Mouse (Mus musculus) stomach, embryonic 14.5 days (tissue): ENCODE measurements around the gene Gmeb2. TPM values are rescaled to one million over a fixed set of nuclear protein-coding genes. Genes with fewer than 3 reads are reported as not detected.

ENCODE experiments used
- ATAC-seq: fragments of 200-750 bp; cut with Nextera tagmentation; 2 replicates; pipeline ENCODE4 v1.8.0; 2017; ENCODE audit warnings: low read depth, moderate TSS enrichment; ENCODE audit not compliant: insufficient number of reproducible peaks, insufficient read depth, low FRiP score
- H3K27ac ChIP-seq: fragments of 300-500 bp; sonication (generic); 2 replicates; pipeline ENCODE4 v1.5.1; 2014; ENCODE audit warnings: mild to moderate bottlenecking, low read length, moderate library complexity, mixed read lengths
- H3K27me3 ChIP-seq: fragments of 300-500 bp; sonication (generic); 2 replicates; pipeline ENCODE4 v1.6.1; 2014; ENCODE audit warnings: low read length, control low read depth, mixed read lengths; ENCODE audit not compliant: control insufficient read depth, insufficient read depth
- H3K36me3 ChIP-seq: fragments of 300-500 bp; sonication (generic); 2 replicates; pipeline ENCODE4 v1.6.1; 2014; ENCODE audit warnings: mild to moderate bottlenecking, control low read depth, low read length, moderate library complexity, mixed read lengths; ENCODE audit not compliant: control insufficient read depth, insufficient read depth
- H3K4me1 ChIP-seq: fragments of 300-500 bp; sonication (generic); 2 replicates; pipeline ENCODE4 v1.6.1; 2014; ENCODE audit warnings: low read length, control low read depth, mixed read lengths; ENCODE audit not compliant: control insufficient read depth, insufficient read depth
- H3K4me2 ChIP-seq: fragments of 300-500 bp; sonication (generic); replicated peaks from 2 replicates; pipeline ENCODE4 v1.6.1; 2014; ENCODE audit warnings: low read depth, low read length, control low read depth
- H3K4me3 ChIP-seq: fragments of 300-500 bp; sonication (generic); 2 replicates; pipeline ENCODE4 v1.5.1; 2014; ENCODE audit warnings: low read depth, low read length, control low read depth
- H3K9ac ChIP-seq: fragments of 300-500 bp; sonication (generic); replicated peaks from 2 replicates; pipeline ENCODE4 v1.6.1; 2014; ENCODE audit warnings: low read depth, mild to moderate bottlenecking, control low read depth, low read length, moderate library complexity, mixed read lengths
- H3K9me3 ChIP-seq: fragments of 300-500 bp; sonication (generic); 2 replicates; pipeline ENCODE4 v1.6.1; 2016; ENCODE audit warnings: low read depth, low read length, control low read depth; ENCODE audit not compliant: control insufficient read depth
- WGBS: fragments of 180-500 bp; shearing (Covaris S2); extraction: QIAGEN DNeasy Blood & Tissue Kit; methylation state at CpG from one replicate; pipeline ENCODE4 v1.1.7; 2014; 5-methylcytosine and 5-hydroxymethylcytosine counted together
- polyA plus RNA-seq: library from polyadenylated mRNA; unstranded; fragments of >200 nt; fragmentation: Nextera tagmentation; extraction: Ambion mirVana; gene quantifications from 2 replicates; pipeline ENCODE4 v1.2.1, GENCODE M21; 2014

Gmeb2 gene
- polyA plus RNA-seq, 1 experiment from 2014 or later, result 15.4 TPM

- H3K9me3 ChIP-seq, result no peaks in the 10 kb centered on the region
- H3K27me3 ChIP-seq, result no peaks in the 10 kb centered on the region
- WGBS, result under 1% methylated on average over 48 of the region's 71 CpGs
- peaks cover 12% of the 10 kb centered on the region; the same call in 1 of the 2 replicates for H3K4me1 ChIP-seq
- peak overlapping the region; percentile 68 for H3K4me3 ChIP-seq
- peak; percentile 86 for ATAC-seq
- H3K9ac ChIP-seq, result peak overlapping the region; percentile 71
- H3K36me3 ChIP-seq, result no peaks in the 10 kb centered on the region
- peak overlapping the region; percentile 76 for H3K4me2 ChIP-seq
- H3K27ac ChIP-seq, result peak overlapping the region; percentile 94
These were observed 387 bp downstream of the Gmeb2 start for GRCm38 (mm10) chr2:181287338-181287957.

DNA sequence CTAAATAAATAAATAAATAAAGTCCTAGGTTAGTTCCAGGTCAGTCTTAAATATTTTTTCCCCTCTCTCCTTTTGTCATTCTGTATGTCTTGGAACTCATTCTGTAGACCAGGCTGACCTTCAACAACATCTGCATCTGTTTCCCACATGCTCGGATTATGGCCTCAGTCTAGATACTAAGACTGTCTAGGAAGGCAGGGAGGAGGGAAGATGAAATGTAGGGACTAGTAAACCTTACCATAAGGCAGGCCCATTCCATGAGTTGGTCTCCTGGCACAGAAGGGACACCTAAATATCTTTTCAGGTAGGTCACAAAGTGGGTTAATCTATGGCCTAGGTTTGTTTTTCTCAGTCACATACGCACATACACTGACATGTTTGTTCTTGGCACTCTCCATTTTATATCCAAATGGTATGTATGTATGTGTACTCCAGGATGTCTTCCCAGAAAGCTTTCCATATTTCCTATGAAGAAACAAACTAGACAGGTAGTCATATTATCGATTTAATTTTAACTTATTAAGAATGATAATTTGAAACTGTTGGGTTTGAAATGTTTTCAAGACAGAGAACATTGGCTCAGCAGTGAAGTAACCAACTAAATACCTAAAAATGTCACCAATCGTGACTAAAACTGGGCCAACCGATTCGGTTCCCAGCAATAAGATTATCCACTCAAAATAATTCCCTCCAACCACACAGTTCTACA is 1.1 kb downstream of the Gmeb2 start:
- Histone ChIP-seq H3K4me3 (peak overlapping the region; percentile 68), H3K36me3 (0 out of 2 replicates have a peak, but pooled peaks cover 3% of the 10 kb centered on the region), H3K4me2 (peak overlapping the region; percentile 76), H3K4me1 (peaks cover 12% of the 10 kb centered on the region; the same call in 1 of the 2 replicates), H3K9ac (peak overlapping the region; percentile 71), H3K9me3 (no peaks in the 10 kb centered on the region), H3K27me3 (no peaks in the 10 kb centered on the region), H3K27ac (peak overlapping the region; percentile 94)
- no peak for ATAC-seq
- WGBS, result 52% methylated on average over 6 of the region's 6 CpGs

- Histone ChIP-seq H3K27me3 (no peaks in the 10 kb centered on the region), H3K36me3 (peaks cover 22% of the 10 kb centered on the region), H3K4me1 (no peaks in the 10 kb centered on the region), H3K9me3 (no peaks in the 10 kb centered on the region), H3K27ac (no peak overlapping the region), H3K4me3 (no peak overlapping the region), H3K9ac (no peak overlapping the region), H3K4me2 (no peak overlapping the region)
- ATAC-seq, result no peak
- 84% methylated on average over 1 of the region's 1 CpGs for WGBS
These were observed 7.9 kb downstream of the Gmeb2 start for GRCm38 (mm10) chr2:181279968-181280367.

DNA sequence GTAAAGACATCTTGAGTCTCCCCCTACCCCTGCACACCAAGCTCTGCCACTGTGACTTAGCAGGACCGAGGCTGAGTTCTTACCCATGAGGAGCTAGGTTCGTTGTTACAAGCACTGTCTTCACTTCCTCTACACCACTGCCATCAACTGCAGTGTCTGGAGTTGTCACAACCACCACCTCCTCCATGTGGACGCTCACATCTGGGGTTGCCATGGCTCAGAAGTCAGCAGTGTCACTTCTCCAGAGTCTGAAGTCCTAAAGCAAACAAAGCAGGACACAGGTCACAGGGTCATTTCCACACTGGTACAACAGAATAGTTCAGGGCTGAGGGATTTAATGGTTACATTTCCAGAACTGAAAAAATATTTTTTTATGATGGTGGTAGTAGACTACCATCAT is 10.0 kb downstream of the Gmeb2 start:
- no peak for ATAC-seq

GRCm38 (mm10) chr2:181276766-181277165 is 11.1 kb downstream of the Gmeb2 start:
- Histone ChIP-seq H3K4me1 (no peaks in the 10 kb centered on the region), H3K27me3 (no peaks in the 10 kb centered on the region), H3K4me3 (no peak overlapping the region), H3K36me3 (peaks cover 30% of the 10 kb centered on the region), H3K9ac (no peak overlapping the region), H3K27ac (no peak overlapping the region), H3K9me3 (no peaks in the 10 kb centered on the region), H3K4me2 (no peak overlapping the region)
- ATAC-seq, result no peak
- WGBS, result 86% methylated on average over 1 of the region's 1 CpGs

More for the DNA sequence above, 10.0 kb downstream of the Gmeb2 start:
- Histone ChIP-seq H3K9ac (no peak overlapping the region), H3K4me3 (no peak overlapping the region), H3K36me3 (peaks cover 33% of the 10 kb centered on the region), H3K9me3 (no peaks in the 10 kb centered on the region), H3K27me3 (no peaks in the 10 kb centered on the region), H3K27ac (no peak overlapping the region), H3K4me2 (no peak overlapping the region), H3K4me1 (no peaks in the 10 kb centered on the region)
- 70% methylated on average over 3 of the region's 3 CpGs for WGBS

DNA sequence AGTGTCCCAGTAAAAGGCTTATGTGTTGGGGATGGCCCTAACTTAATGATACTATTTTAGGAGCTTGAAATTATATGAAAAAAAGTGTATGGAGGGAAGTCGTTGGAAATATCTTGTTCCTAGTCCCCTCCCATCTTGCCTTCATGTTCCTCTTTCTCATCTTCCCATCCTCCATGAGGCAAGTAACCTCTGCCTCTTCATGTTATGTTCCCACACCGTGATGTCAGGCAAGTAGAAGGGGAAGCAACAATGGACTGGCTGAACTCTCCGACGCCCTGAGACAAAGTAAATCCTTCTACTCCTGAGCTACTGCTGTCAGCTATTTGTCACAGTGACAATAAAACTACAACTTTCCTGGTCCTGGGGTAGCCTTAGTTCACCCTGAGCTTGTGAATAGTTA is 13.2 kb downstream of the Gmeb2 start:
- Histone ChIP-seq H3K4me3 (no peak overlapping the region), H3K9me3 (no peaks in the 10 kb centered on the region), H3K36me3 (peaks cover 39% of the 10 kb centered on the region), H3K9ac (no peak overlapping the region), H3K4me2 (no peak overlapping the region), H3K27ac (no peak overlapping the region), H3K27me3 (no peaks in the 10 kb centered on the region), H3K4me1 (no peaks in the 10 kb centered on the region)
- ATAC-seq, result no peak
- WGBS, result 81% methylated on average over 4 of the region's 4 CpGs

GRCm38 (mm10) chr2:181273829-181274228 is 14.0 kb downstream of the Gmeb2 start:
- Histone ChIP-seq H3K9me3 (no peaks in the 10 kb centered on the region), H3K27me3 (no peaks in the 10 kb centered on the region), H3K27ac (no peak overlapping the region), H3K4me3 (no peak overlapping the region), H3K9ac (no peak overlapping the region), H3K36me3 (peaks cover 36% of the 10 kb centered on the region), H3K4me2 (no peak overlapping the region), H3K4me1 (no peaks in the 10 kb centered on the region)
- WGBS, result 83% methylated on average over 2 of the region's 2 CpGs
- no peak for ATAC-seq

DNA sequence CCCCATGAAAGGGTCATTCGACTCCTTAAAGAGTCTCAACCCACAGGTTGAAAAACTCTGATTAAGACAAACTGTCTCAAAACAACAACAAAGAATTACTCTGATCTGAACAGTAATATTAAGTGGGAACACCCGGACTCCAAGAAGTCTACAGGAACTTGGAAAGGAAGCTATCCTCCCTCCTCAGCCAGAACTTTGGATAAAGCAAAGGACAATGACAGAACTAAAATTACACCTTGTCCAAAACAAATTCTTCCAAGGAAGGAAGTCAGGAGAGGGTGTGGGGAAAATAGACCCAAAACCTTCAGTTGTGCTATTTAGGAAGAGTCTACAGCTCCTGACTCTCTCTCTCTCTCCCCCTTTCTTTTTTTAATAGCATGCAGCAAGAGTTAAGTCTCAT is 15.7 kb downstream of the Gmeb2 start:
- ATAC-seq, result no peak
- no peak overlapping the region for H3K4me2 ChIP-seq
- no peak overlapping the region for H3K27ac ChIP-seq
- no peak overlapping the region for H3K9ac ChIP-seq
- H3K9me3 ChIP-seq, result no peaks in the 10 kb centered on the region
- no peaks in the 10 kb centered on the region for H3K27me3 ChIP-seq
- WGBS, result 93% methylated on average over 2 of the region's 2 CpGs
- H3K4me3 ChIP-seq, result no peak overlapping the region
- no peaks in the 10 kb centered on the region for H3K4me1 ChIP-seq
- peaks cover 30% of the 10 kb centered on the region for H3K36me3 ChIP-seq
